Mouse (Mus musculus) brain, embryonic 14.5 days (tissue): Measurements from ENCODE around the gene Ncapg2.

ENCODE experiments used
- CTCF ChIP-seq: fragments of 200-500 bp; IDR thresholded peaks from 2 replicates; pipeline ENCODE4 v1.5.1; 2012; ENCODE audit warnings: inconsistent platforms, mild to moderate bottlenecking, moderate library complexity, borderline replicate concordance; ENCODE audit not compliant: insufficient read depth, insufficient read length; ENCODE audit errors: extremely low read depth
- POLR2A ChIP-seq: fragments of 200-500 bp; IDR thresholded peaks from 2 replicates; pipeline ENCODE4 v1.6.1; 2012; ENCODE audit warnings: mild to moderate bottlenecking, inconsistent platforms, borderline replicate concordance; ENCODE audit not compliant: poor library complexity, insufficient read depth, insufficient read length, severe bottlenecking; ENCODE audit errors: extremely low read depth

- TF ChIP-seq POLR2A (no peak), CTCF (no peak)
Observed at GRCm38 (mm10) chr12:116449536-116449935, 44.3 kb downstream of the Ncapg2 start.
